Mouse (Mus musculus): ENCODE measurements around the gene Pitx1. TPM values are rescaled to one million over a fixed set of nuclear protein-coding genes. Genes with fewer than 3 reads are reported as not detected.

Gene Pitx1
- polyA plus RNA-seq, 2 experiments: 59.5 to 63.1 TPM

DNA sequence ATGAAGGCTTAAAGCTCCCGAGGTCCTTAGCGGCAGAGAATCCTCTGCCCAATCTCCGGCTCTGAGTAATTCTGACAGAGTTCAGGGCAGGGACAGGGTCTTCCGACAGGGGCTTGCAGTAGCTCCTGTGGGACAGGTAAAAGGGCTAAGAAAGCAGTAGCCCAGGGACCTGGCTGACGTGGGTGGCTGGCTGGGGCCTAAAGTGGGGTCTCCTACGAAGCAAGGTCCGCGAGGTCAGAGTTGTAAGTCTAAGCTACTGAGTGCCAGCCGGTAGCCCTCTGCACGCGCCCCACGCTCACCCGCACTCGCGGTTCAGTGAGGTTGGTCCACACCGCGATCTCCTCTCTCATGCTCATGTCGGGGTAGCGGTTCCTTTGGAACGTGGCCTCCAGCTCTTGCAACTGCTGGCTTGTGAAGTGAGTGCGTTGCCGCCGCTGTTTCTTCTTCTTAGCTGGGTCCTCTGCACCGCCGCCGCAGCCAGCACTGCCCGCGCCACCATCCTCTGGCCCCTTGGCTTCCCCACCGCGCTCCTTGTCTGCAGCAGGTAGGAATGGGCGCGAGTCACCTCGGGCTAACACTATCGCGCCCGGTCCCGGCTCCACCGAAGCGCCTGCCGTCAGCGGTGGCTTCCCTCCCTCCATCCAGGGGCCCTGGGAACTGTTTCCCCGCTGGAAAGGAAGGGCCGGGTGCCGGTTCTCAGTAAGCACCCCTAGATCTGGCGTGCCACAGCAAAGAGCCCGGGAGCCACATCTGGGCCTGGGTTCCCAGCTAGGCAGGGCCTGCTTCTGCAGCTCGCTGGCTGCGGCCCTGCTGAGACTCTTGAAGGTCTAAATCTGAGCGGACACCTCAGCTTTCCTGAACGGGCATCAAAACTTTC, 7.6 kb downstream of the Pitx1 start:
- TF ChIP-seq POLR2A (IDR thresholded peaks at IDR 0.05; ENCODE audit: borderline replicate concordance, extremely low read depth, insufficient read depth, insufficient read length): no peak
- Histone ChIP-seq H3K9me3 (ENCODE audit: control insufficient read depth, low read length) (no peaks in the 10 kb centered on the region), H3K4me3 (replicated peaks; ENCODE audit: low read length) (peak overlapping the region; percentile 67), H3K36me3 (ENCODE audit: control insufficient read depth, insufficient read depth, low read length) (peaks cover 41% of the 10 kb centered on the region), H3K9ac (ENCODE audit: low read depth, low read length, severe bottlenecking) (peak overlapping the region; percentile 92), H3K4me2 (replicated peaks; ENCODE audit: low read depth, low read length, severe bottlenecking) (peak overlapping the region; percentile 66), H3K27ac (replicated peaks; ENCODE audit: low read depth, low read length) (peak overlapping the region; percentile 73), H3K4me1 (ENCODE audit: control insufficient read depth, insufficient read depth, low read length) (peaks cover 37% of the 10 kb centered on the region), H3K27me3 (ENCODE audit: control insufficient read depth, insufficient read depth, low read length) (peaks cover 84% of the 10 kb centered on the region)
- 3% methylated on average over 50 of the region's 50 CpGs for WGBS
- ATAC-seq (ENCODE audit: low FRiP score, low read depth) (no peak), DNase-seq (ENCODE audit: low spot score) (no peak)

DNA sequence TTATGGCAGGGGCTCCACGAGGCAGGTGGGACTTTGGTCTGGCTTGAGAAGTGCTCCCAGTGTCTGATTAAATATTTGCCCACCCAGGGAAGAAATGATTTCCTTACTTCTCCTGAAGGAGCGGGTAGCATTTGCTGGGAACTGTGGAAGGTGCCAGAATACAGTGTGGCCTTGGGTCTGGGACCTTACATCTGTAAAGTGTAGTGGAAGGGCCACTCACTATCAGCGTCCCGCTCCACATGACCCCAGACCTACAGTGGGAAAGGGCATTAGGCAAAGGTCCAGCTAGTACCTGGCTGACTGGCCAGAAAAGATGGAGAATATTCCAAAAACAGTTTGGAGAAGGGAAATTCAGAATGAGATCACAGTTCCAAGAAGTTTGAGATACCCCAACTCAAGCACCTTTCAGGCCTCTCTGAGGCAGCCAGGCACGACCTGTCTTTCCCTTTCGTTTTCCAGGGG, 8.3 kb downstream of the Pitx1 start:
- H3K4me2 ChIP-seq (replicated peaks; ENCODE audit: low read depth, low read length, severe bottlenecking): peak overlapping the region; percentile 66
- ATAC-seq (ENCODE audit: low FRiP score, low read depth) (no peak), DNase-seq (ENCODE audit: low spot score) (no peak)
- H3K9ac ChIP-seq (ENCODE audit: low read depth, low read length, severe bottlenecking): peak overlapping the region; percentile 92
- no peaks in the 10 kb centered on the region for H3K9me3 ChIP-seq (ENCODE audit: control insufficient read depth, low read length)
- peaks cover 45% of the 10 kb centered on the region for H3K36me3 ChIP-seq (ENCODE audit: control insufficient read depth, insufficient read depth, low read length)
- 8% methylated on average over 6 of the region's 6 CpGs for WGBS
- peaks cover 37% of the 10 kb centered on the region for H3K4me1 ChIP-seq (ENCODE audit: control insufficient read depth, insufficient read depth, low read length)
- peak overlapping the region; percentile 73 for H3K27ac ChIP-seq (replicated peaks; ENCODE audit: low read depth, low read length)
- H3K27me3 ChIP-seq (ENCODE audit: control insufficient read depth, insufficient read depth, low read length): peaks cover 77% of the 10 kb centered on the region
- no peak for TF ChIP-seq POLR2A (IDR thresholded peaks at IDR 0.05; ENCODE audit: borderline replicate concordance, extremely low read depth, insufficient read depth, insufficient read length)
- H3K4me3 ChIP-seq (replicated peaks; ENCODE audit: low read length): peak overlapping the region; percentile 67

DNA sequence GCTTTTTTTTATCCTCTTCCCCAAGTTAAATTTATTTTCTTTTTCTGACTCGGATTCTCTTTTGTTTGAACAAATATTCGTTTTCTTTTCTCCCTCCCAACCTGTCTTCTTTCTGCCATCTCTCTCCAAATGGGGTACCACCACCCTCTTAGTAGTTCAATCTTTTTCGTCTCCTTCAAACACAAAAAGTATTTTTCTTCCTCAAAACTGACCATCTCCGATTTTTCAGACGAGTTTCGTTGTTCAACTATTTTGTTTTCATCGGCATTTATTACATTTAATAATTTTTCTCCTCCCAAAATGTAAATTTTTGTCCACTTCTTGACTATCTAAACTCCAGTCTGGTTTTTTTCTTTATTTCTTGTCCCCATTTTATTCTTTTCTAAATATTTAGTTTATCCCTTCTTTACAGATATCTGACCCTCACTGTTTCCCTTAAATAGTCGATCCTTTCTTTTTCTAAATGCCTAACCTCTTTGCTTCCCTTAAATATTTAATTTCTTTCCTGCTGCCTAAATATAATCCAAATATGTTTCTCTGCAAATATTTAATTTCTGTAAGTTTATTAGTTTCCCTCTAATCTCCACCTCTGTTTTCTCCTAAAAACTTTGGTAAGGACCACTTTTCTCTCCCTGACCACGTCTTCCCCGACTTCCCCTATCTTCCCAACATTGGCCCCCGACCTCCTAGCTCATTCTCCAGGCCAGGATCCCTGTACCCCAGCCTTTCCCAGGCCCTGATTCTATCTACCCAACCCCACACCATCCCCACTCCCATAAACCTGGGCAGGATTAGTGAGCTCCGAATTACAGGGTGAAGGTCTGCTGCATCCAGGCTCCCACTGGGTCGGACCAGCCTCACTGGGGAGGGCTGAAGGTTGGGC, 9.0 kb downstream of the Pitx1 start:
- Histone ChIP-seq H3K4me1 (ENCODE audit: control insufficient read depth, insufficient read depth, low read length) (peaks cover 37% of the 10 kb centered on the region), H3K36me3 (ENCODE audit: control insufficient read depth, insufficient read depth, low read length) (peaks cover 45% of the 10 kb centered on the region), H3K4me3 (replicated peaks; ENCODE audit: low read length) (peak overlapping the region; percentile 67), H3K27me3 (ENCODE audit: control insufficient read depth, insufficient read depth, low read length) (peaks cover 71% of the 10 kb centered on the region), H3K27ac (replicated peaks; ENCODE audit: low read depth, low read length) (peak overlapping the region; percentile 73), H3K4me2 (replicated peaks; ENCODE audit: low read depth, low read length, severe bottlenecking) (peak overlapping the region; percentile 66), H3K9ac (ENCODE audit: low read depth, low read length, severe bottlenecking) (peak overlapping the region; percentile 92), H3K9me3 (ENCODE audit: control insufficient read depth, low read length) (no peaks in the 10 kb centered on the region)
- WGBS: 10% methylated on average over 13 of the region's 13 CpGs
- ATAC-seq (ENCODE audit: low FRiP score, low read depth) (no peak), DNase-seq (ENCODE audit: low spot score) (no peak)
- no peak for TF ChIP-seq POLR2A (IDR thresholded peaks at IDR 0.05; ENCODE audit: borderline replicate concordance, extremely low read depth, insufficient read depth, insufficient read length)

DNA sequence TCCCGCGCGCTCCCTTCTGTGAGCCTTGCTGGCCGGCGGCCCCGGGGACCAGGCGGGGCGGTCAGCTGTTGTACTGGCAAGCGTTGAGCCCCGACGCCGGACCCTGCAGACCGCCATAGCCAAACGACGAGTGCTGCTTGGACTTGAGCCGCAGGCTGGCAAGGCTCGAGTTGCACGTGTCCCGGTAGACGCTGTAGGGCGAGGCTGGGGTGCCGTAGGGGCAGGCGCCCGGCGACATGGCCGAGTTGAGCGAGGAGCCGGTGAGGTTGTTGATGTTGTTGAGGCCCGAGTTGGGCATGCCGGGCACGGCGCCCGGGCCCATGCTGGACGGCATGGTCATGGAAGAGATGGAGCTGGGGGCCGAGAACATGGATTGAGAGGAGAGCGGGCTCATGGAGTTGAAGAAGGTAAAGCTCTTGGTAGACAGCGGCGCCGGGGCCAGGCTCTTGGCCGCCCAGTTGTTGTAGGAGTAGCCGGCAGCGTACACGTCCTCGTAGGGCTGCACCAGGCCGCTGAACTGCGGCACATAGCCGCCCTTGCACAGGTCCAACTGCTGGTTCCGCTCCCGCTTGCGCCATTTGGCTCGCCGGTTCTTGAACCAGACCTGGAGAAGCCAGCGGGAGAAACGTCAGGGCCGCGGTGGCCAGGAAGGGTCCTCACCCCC, 9.9 kb downstream of the Pitx1 start:
- Histone ChIP-seq H3K9ac (ENCODE audit: low read depth, low read length, severe bottlenecking) (peak overlapping the region; percentile 77), H3K27ac (replicated peaks; ENCODE audit: low read depth, low read length) (peak overlapping the region; percentile 73)

More for the DNA sequence above, 9.9 kb downstream of the Pitx1 start:
- ATAC-seq (ENCODE audit: low FRiP score, low read depth) (no peak), DNase-seq (ENCODE audit: low spot score) (no peak)
- no peak for TF ChIP-seq POLR2A (IDR thresholded peaks at IDR 0.05; ENCODE audit: borderline replicate concordance, extremely low read depth, insufficient read depth, insufficient read length)
- WGBS: under 1% methylated on average over 56 of the region's 56 CpGs
- peaks cover 45% of the 10 kb centered on the region for H3K36me3 ChIP-seq (ENCODE audit: control insufficient read depth, insufficient read depth, low read length)
- H3K4me1 ChIP-seq (ENCODE audit: control insufficient read depth, insufficient read depth, low read length): peaks cover 34% of the 10 kb centered on the region
- H3K27me3 ChIP-seq (ENCODE audit: control insufficient read depth, insufficient read depth, low read length): peaks cover 64% of the 10 kb centered on the region; the same call in 1 of the 2 replicates
- H3K9me3 ChIP-seq (ENCODE audit: control insufficient read depth, low read length): no peaks in the 10 kb centered on the region
- peak overlapping the region; percentile 36 for H3K4me3 ChIP-seq (replicated peaks; ENCODE audit: low read length)
- H3K4me2 ChIP-seq (replicated peaks; ENCODE audit: low read depth, low read length, severe bottlenecking): peak overlapping the region; percentile 66
